Comparison of ENCODE assay signal across 8 mouse cellular contexts in genomic region chr1:185331983-185332430, GRCm38 (mm10). TPM values are rescaled to one million over a fixed set of nuclear protein-coding genes. Genes with fewer than 3 reads are reported as not detected.
DNase-seq lines count a peak whose midpoint lies in the region; ATAC-seq and TF ChIP-seq lines count a peak whose summit lies in the region.

Gene Bpnt1, plus strand, starts transcription at chr1:185332149.

- H3K4me3 ChIP-seq in gastrocnemius, adult 2 months, result peak within 1 kb of the TSS; percentile 72
- H3K4me3 ChIP-seq in hindbrain, postnatal 0 days (ENCODE audit: low read length), result peak within 1 kb of the TSS; percentile 69
- peak within 1 kb of the TSS; percentile 91 for H3K4me3 ChIP-seq in megakaryocyte, embryonic 14.5 days (replicated peaks)

- no peaks in the 10 kb centered on the region for H3K27me3 ChIP-seq in hindbrain, postnatal 0 days (ENCODE audit: insufficient read depth, low read length)
- no peaks in the 10 kb centered on the region for H3K27me3 ChIP-seq in megakaryocyte, embryonic 14.5 days (replicated peaks)

- TF ChIP-seq CTCF in gastrocnemius, adult 2 months (IDR thresholded peaks at IDR 0.05), result no peak
- TF ChIP-seq CTCF in hindbrain, postnatal 0 days (IDR thresholded peaks at IDR 0.05; ENCODE audit: low read depth), result no peak

- H3K27ac ChIP-seq in gastrocnemius, adult 2 months, result peak within 1 kb of the TSS; percentile 90
- peak within 1 kb of the TSS; percentile 82 for H3K27ac ChIP-seq in hindbrain, postnatal 0 days

- no peaks in the 10 kb centered on the region for H3K9me3 ChIP-seq in hindbrain, postnatal 0 days (ENCODE audit: low read length)
- H3K9me3 ChIP-seq in megakaryocyte, embryonic 14.5 days, result no peaks in the 10 kb centered on the region

- ATAC-seq in hindbrain, postnatal 0 days, result peak; percentile 91

- 0 out of 2 replicates have a peak, but pooled peaks cover 1% of the 10 kb centered on the region for H3K36me3 ChIP-seq in hindbrain, postnatal 0 days (ENCODE audit: insufficient read depth, low read length)
- H3K36me3 ChIP-seq in megakaryocyte, embryonic 14.5 days (replicated peaks; ENCODE audit: low read length), result peaks cover 5% of the 10 kb centered on the region

- DNase-seq in WW6 (ENCODE audit: low read depth, low spot score), result peak; percentile 70
- peak; percentile 75 to 87 for DNase-seq in cerebellum, postnatal 4 days (ENCODE audit: low spot score in 2 of 2)
- peak; percentile 94 for DNase-seq in gastrocnemius, adult 2 months
- peak; percentile 97 for DNase-seq in hindbrain, postnatal 0 days (ENCODE audit: low spot score)
- DNase-seq in left cerebral cortex, adult 8-10 months (ENCODE audit: low spot score in 2 of 2), result peak; percentile 71 to 87
- peak; percentile 93 to 94 for DNase-seq in right cerebral cortex, postnatal 10 days (ENCODE audit: low spot score in 2 of 2)
- peak; percentile 84 for DNase-seq in urinary bladder, postnatal 25 days (ENCODE audit: low spot score)

- H3K4me2 ChIP-seq in hindbrain, postnatal 0 days (ENCODE audit: low read depth, low read length), result peak within 1 kb of the TSS; percentile 75

- H3K9ac ChIP-seq in hindbrain, postnatal 0 days (replicated peaks; ENCODE audit: low read length), result peak within 1 kb of the TSS; percentile 66

- intact Hi-C loops in gastrocnemius, adult 2 months (cut with DNase I), result no loop called here

- H3K4me1 ChIP-seq in hindbrain, postnatal 0 days (ENCODE audit: insufficient read depth, low read length), result peaks cover 5% of the 10 kb centered on the region; the same call in 1 of the 2 replicates
- peaks cover 34% of the 10 kb centered on the region for H3K4me1 ChIP-seq in megakaryocyte, embryonic 14.5 days

- under 1% methylated on average over 32 of the region's 32 CpGs for WGBS in hindbrain, postnatal 0 days

RNA-seq across cellular contexts. Expression of gene Bpnt1, which starts in this region (rescaled TPM):
- total RNA-seq in gastrocnemius, adult 2 months (2021), result 10 to 100 TPM; 14.7 to 23.0 TPM
- total RNA-seq in hindbrain, postnatal 0 days (2014; rRNA removed), result 77.1 and 89.5 TPM in 2 replicates
- 69.9 and 72.5 TPM in 2 replicates for polyA plus RNA-seq in hindbrain, postnatal 0 days (2015; fragmentation: Nextera tagmentation; extraction: Ambion mirVana)
- total RNA-seq in left cerebral cortex, adult 8-10 months (2022), result 10 to 100 TPM; 66.3 to 80.0 (median 67.5) TPM
- polyA plus RNA-seq in megakaryocyte, embryonic 14.5 days (2012; ENCODE audit: insufficient read depth, low replicate concordance), result 9.7 TPM in 1 of 2 replicates, not detected in the other

Comparison
In these comparisons a context has a peak if more than half of its experiments do, and no peak if none do; other contexts are left out.
1. Peak in every context shown above with its lines: DNase-seq, ATAC-seq, H3K4me3 ChIP-seq and H3K27ac ChIP-seq.